Mouse (Mus musculus) embryo, embryonic 10.5 days (tissue): ENCODE measurements around the gene Rhcg.
A peak's percentile ranks its signal among the peaks of the same experiment; 100 is the strongest.

ENCODE experiments used
- DNase-seq: peaks from one replicate; pipeline ENCODE4 v3.0.0-alpha.2; 2015; ENCODE audit warnings: low spot score

Rhcg gene

GRCm38 (mm10) chr7:79602006-79602405 lies 15.5 kb downstream of the Rhcg start:
- DNase-seq = no peak

- no peak for DNase-seq
Observed at GRCm38 (mm10) chr7:79600122-79600521, 17.3 kb downstream of the Rhcg start.

DNA sequence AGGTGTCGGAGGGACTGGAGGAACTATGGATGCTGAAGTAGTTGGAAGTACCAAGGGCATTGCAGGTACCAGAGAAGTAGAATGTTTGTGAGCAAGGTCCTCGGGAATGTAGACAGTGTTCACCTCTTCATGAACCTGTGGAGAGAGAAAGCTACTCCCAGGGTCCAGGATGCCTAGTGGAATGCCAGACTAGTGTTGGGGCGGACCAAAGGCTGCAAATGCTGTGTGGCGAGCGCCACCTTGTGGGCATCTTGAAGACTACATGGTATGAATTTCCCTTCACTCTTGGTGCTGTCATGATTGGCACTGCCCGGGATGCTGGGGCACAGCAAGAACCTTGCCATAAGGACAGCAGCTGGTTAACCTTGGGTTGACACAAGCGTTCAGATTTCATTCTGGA lies 22.6 kb downstream of the Rhcg start:
- peak; percentile 92 for DNase-seq

DNA sequence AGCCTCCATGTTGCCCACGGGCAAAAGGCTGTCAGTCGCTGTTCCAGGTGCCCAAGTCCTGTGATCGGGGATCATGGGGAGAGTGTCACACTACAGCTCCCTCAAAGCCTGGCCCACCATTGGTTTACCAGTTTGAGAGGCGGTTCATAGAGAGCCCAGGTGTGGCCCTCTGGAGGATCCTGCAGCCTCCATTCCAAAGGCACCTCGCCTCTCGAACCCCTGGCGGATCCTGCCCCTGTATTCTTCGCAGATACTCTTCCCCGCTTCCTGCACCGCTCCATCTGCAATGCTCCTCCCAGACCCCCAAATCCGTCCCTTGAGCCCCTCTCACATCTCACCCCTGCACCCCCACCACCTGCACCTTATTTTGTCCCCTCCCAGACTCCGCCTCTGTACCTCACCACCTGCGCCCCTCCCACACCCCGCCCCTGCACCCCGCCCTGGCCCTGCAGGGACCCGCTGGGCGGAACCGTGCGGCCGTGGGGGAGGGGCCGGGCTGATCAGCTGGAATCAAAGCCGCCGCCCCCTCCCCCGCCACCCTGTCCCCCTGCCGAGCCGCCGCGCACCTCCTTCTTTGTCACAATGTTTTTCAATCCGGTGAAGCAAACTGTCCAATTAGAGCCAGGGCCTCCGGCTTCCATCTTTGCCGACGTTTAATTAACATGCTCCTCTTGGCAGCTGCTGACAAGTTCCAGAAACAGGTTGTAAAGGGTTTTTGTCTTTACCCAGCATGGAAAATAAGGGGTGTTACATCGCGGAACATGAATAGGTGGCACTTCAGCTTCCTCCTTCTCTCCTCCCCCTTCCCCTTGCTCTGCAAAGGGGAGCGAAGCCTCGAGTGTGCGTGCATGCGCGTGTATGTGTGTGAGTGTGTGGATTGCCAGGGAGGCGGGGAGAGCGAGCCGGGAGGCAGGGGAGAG lies 25.4 kb downstream of the Rhcg start:
- DNase-seq = peak; percentile 71

GRCm38 (mm10) chr7:79590560-79591110 lies 26.8 kb downstream of the Rhcg start:
- no peak for DNase-seq

DNA sequence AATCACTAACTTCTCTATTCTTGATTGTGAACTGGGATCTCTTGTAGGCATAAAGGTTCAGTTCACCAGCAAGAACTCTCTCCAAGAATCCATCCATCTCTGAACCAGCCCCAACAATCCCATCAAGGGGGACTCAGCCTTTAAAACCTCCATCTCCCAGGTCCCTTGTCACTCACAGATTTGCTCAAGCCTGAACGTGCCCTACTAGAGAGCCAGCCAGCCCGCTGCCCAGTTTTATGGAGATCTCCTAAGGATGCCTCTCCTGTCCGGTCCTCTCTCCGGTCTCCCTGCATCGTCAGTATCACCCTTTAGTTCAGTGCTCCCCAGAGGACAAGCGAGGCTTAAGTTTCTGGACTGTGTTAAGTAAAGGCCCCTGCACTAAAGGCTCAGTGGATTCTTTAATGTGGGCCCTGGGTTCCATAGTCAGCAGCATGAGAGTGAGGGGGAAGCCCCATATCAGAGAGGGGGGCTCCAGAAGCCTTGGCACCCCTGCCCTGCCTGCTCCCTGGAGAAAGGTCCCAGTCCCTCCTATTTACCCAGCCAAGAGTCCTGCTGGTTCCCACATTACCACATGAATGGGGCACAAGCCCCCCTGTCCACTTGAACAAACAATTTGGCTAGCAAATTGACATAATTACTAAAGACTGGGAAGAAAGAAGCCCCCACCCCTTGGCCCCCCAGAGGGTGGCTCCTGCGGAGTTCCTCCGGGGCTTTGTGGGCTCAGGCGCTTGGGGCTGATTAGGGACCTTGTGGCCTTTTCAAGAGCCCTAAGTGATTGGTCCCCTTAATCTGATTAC lies 27.5 kb downstream of the Rhcg start:
- peak; percentile 34 for DNase-seq

DNA sequence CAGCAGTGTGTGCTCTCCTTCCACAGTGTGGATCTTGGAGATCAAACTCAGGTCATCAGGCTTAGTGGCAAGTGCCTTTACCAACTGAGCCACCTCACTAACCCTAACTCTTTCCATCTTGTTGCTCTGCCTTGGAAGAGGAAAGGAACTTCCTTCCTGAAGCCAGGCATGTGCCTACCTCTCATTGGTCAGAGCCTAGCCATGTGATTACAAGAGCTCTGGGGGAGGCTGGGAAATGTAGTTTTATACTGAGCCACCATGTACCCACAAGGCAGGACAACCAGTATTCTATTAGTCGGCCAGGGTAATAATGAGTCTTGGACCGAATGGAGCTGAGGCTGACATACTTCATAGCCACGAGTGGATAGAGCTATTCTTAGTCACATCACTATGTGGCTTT lies 29.2 kb downstream of the Rhcg start:
- DNase-seq = no peak

- peak; percentile 73 for DNase-seq
Observed at GRCm38 (mm10) chr7:79578851-79579241, 38.6 kb downstream of the Rhcg start.

GRCm38 (mm10) chr7:79577931-79578850 lies 39.3 kb downstream of the Rhcg start:
- peak; percentile 61 for DNase-seq

DNA sequence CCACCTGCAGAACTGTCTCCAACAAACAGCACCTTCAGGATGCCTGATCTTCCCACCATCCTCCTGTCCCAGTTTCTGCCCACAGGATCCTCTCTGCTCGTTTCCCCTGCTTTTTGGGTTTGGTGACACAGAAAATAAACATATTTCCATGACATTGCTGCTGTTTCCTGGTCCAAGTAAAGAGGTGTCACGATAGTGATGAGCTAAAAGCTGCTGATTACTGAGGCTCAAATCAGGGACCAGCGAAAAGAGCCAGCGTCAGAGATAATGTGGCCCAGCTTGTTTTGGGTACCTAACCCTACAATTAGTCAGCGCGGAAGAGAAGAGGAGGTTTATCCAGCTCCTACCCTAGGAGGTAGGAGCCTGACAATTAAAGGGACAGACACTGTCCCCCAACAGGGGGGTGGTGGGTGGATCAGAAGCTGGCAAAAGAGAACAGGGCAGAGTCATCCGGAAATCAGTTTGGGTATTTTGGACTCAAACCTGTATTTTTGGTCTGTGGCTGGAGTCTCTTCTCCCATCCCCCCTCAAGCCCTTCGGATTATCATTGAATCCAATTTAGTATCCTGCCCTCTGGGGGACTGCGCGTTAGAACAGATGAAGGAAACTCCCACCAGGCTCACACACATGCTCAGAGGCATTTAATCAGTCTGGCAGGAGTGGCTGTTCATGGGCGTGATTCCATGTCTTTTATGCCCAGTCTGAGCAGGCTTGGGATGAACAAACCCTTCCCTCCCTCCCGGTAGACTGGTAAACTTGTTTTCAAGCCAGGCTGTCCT lies 40.2 kb downstream of the Rhcg start:
- DNase-seq = peak; percentile 56

DNA sequence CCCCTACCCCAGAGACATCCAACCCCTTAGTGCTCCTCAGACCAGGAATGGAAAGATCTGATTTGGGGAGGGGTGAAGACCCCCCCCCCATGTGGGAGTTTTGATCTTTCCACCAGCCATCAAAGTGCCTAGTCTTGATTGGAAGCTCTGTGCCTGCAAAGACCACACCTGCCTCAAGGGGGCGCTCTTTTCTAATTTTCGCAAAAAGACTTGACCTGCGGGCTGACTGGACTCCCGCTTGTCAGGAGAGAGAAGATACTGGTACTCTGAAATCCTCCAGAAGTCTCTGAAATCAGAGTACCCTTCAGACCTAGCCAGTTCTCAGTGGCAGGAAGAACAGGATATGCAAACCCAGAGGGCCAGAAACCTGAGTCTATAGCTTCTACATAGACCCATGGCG lies 40.8 kb downstream of the Rhcg start:
- peak; percentile 81 for DNase-seq

GRCm38 (mm10) chr7:79572191-79572818 lies 45.2 kb downstream of the Rhcg start:
- DNase-seq = peak; percentile 42

DNA sequence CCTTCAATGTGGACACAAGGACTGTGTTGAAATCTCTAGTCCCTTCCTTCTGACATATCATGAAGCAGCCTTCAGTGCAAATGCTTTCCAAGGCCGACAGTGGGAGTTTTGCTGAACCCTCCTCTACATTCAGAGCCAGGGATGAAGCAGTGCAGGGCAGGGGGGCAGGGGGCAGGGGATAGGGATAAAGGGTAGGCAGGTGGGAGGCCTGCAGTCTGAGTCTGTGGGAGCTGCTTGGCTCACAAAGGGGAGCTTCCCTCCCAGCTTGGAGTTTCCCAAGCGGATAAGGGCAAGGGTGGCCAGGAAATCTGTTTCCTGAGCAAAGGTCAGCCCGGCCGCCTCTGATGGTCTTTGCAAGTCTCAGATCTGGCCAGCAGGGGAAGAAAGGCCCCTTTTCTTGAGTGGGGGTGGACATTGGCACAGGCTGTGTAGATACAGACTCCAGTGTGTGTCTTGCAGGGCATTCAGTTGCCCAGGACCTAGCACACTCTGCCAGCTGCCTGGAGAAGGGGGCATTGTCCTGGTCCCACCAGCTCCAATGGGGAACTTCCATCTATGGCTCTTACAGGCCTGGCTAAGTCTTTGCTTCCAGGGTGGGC lies 48.4 kb downstream of the Rhcg start:
- no peak for DNase-seq

GRCm38 (mm10) chr7:79568212-79568611 lies 49.2 kb downstream of the Rhcg start:
- DNase-seq = no peak

GRCm38 (mm10) chr7:79563675-79564074 lies 53.8 kb downstream of the Rhcg start:
- peak; percentile 69 for DNase-seq

DNA sequence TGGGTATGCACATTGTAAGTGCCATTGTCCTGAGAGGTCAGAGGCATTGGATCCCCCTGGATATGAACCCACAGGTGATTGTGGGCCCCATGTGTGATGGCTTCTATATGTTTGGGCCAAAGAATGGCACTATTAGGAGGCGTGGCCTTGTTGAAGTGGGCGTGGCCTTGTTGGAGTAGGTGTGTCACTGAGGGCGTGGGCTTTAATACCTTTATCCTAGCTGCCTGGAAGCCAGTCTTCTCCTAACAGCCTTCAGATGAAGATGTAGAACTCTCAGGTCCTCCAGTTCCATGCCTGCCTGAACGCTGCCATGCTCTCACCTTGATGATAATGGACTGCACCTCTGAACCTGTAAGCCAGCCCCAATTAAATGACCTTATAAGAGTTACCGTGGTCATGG lies 55.1 kb downstream of the Rhcg start:
- no peak for DNase-seq

DNA sequence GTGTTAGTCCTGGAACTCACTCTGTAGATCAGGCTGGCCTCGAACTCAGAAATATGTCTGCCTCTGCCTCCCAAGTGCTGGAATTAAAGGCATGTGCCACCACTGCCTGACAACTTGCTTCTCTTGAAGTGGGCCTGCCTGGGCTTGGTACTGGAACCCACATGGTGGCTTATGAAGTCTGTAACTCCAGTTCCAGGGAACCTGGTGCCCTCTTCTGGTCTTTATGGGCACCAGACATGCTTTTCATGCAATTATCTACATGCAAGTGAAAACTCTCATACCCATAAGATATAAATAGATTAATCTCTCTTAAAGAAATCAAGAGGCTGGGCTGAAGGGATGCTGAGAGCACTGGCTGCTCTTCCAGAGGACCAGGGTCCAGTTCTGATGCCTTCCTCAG lies 58.8 kb downstream of the Rhcg start:
- DNase-seq = no peak

DNA sequence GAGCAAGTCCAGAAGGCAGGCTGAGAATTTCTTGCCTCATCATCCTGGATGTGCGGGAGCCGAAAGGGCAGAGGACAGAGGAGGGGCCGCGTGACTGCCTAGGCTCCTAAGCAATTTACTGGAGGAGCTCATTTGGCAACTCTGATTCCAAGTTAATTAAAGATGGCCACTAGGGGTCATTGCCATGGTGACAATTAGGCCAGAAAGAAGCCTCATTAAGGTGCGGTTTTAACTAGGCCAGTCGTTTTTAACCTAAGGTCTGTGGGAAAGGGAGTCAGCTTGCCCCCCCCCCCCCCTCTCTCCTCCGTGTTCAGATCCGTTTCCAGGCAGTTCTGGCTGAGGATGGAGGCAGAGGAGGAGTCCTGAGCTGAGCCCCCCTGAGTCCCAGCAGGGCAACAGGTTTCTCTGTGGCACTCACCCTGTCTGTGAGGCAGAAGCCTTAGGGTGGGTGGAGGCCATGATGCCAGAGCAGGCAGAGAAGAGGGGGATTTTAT lies 59.7 kb downstream of the Rhcg start:
- peak; percentile 41 for DNase-seq

DNA sequence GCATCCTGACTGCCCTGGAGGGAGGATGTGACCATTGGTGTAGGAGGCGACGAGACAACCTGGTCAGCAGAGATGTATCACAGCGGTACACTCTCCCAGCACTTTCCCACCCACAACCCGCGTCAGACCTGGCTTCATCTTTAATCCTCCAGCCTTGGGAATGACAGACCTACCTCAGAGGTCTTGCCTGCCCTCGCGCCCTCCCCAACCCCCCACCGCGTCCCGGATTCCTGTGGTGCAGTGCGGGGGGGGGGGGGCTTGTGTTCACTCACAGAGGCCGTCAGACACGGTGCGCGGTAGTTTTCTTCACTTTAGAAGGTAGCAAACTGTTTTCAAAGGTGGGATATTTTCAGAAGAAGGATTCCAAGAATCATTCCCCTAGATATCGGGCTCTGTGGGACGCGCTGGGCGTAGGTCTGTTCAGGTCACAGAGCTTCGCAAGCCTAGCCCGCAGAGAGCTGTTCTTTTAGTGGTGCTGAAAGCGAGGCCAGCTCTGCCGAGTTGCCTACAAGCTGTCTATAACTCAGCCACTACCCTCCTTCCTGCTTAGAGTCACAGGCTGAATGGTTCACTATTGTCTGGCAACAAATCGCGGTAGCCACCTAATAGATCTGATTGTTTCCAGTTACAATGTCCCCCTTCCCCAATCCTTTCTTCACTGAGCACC lies 62.0 kb downstream of the Rhcg start:
- DNase-seq = peak; percentile 85
